7 mouse cellular contexts compared by ENCODE assay signal in the genomic region with DNA sequence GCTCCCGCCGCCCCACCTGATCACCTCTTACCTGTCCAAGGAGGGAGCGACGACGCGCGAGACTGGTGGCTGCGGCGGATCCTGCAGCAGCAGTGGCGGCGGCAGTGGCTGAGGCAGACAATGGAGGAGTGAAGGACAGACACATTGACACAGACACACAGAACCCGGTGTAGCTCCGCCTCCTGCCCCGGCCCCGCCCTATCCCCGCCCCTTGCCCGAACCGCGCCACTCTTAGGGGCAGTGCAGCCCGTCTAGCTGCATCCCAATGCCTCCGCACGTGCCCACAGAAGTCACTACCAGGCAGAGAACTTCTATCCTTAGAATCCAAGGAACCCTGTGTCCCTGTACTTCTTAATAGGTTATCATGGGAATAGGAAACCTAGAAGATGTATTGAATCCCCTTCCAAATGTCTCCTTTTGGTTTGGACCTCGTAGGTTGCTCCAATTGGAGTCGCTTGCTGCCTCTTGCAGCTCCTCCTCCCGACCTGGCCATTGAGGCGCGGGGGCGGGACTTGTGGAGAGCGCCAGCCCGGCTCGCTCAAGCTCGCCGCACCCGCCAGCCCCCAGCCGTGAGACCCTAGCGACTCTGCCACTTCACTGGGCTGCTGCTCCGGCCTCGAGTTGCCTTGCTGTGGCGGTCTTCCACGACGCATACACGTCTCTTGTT. TPM values are rescaled to one million over a fixed set of nuclear protein-coding genes. Genes with fewer than 3 reads are reported as not detected.
DNase-seq lines count a peak whose midpoint lies in the region; ATAC-seq lines count a peak whose summit lies in the region.

A gene (plus strand): TSS at position 478 of the 667 bp plus-strand sequence.

- H3K36me3 ChIP-seq in intestine, embryonic 15.5 days = no peaks in the 10 kb centered on the region
- no peaks in the 10 kb centered on the region for H3K36me3 ChIP-seq in midbrain, embryonic 11.5 days (ENCODE audit: control insufficient read depth, insufficient read depth, low read length)

- peak within 1 kb of the TSS; percentile 93 for H3K4me3 ChIP-seq in intestine, embryonic 15.5 days (replicated peaks)
- H3K4me3 ChIP-seq in midbrain, embryonic 11.5 days (ENCODE audit: low read depth, low read length) = peak within 1 kb of the TSS; percentile 84

- no peaks in the 10 kb centered on the region for H3K9me3 ChIP-seq in intestine, embryonic 15.5 days
- no peaks in the 10 kb centered on the region for H3K9me3 ChIP-seq in midbrain, embryonic 11.5 days (ENCODE audit: control insufficient read depth, low read length)

- peaks cover 11% of the 10 kb centered on the region; the same call in 1 of the 2 replicates for H3K4me1 ChIP-seq in intestine, embryonic 15.5 days (replicated peaks)
- peaks cover 11% of the 10 kb centered on the region for H3K4me1 ChIP-seq in midbrain, embryonic 11.5 days (ENCODE audit: control insufficient read depth, insufficient read depth, low read length)

- WGBS in intestine, embryonic 15.5 days = under 1% methylated on average over 42 of the region's 42 CpGs
- under 1% methylated on average over 42 of the region's 42 CpGs for WGBS in midbrain, embryonic 11.5 days

- peak within 1 kb of the TSS; percentile 96 for H3K27ac ChIP-seq in intestine, embryonic 15.5 days
- peak within 1 kb of the TSS; percentile 68 for H3K27ac ChIP-seq in midbrain, embryonic 11.5 days (ENCODE audit: low read depth, low read length)

- DNase-seq in adrenal gland, adult 2 months = peak; percentile 93
- peak; percentile 88 for DNase-seq in embryo, embryonic 11.5 days (ENCODE audit: low read depth, low spot score)
- DNase-seq in gastrocnemius, postnatal 36 days = peak; percentile 79 to 87
- DNase-seq in left cerebral cortex, postnatal 36 days (ENCODE audit: low spot score in 2 of 2) = peak; percentile 87 to 89
- DNase-seq in midbrain, embryonic 11.5 days (ENCODE audit: low spot score, missing footprints) = peak; percentile 99
- DNase-seq in skeletal muscle tissue, adult 2 months (ENCODE audit: low read depth, low spot score) = peak; percentile 87

- peak within 1 kb of the TSS; percentile 83 for H3K4me2 ChIP-seq in intestine, embryonic 15.5 days (replicated peaks)
- H3K4me2 ChIP-seq in midbrain, embryonic 11.5 days = peak within 1 kb of the TSS; percentile 80

- intact Hi-C loops in gastrocnemius, postnatal 36 days (cut with DNase I) = no loop called here
- intact Hi-C loops in left cerebral cortex, postnatal 36 days (cut with DNase I) = loop anchor here (5.0 kb wide), 3 partner anchors 44 to 259 kb away; a partner anchor contains a TSS

- ATAC-seq in intestine, embryonic 15.5 days = peak; percentile 97
- peak; percentile 98 for ATAC-seq in midbrain, embryonic 11.5 days (ENCODE audit: low FRiP score)

- H3K27me3 ChIP-seq in intestine, embryonic 15.5 days (replicated peaks) = no peaks in the 10 kb centered on the region
- no peaks in the 10 kb centered on the region for H3K27me3 ChIP-seq in midbrain, embryonic 11.5 days (ENCODE audit: control insufficient read depth, insufficient read depth, low read length)

- peak within 1 kb of the TSS; percentile 92 for H3K9ac ChIP-seq in intestine, embryonic 15.5 days
- H3K9ac ChIP-seq in midbrain, embryonic 11.5 days (ENCODE audit: low read length) = peak within 1 kb of the TSS; percentile 87

RNA-seq across cellular contexts. Expression of the gene that starts here (rescaled TPM):
- total RNA-seq in adrenal gland, adult 2 months (2021) = 10 to 100 TPM; 29.5 to 31.2 TPM
- 3.0 and 4.0 TPM in 2 replicates for polyA plus RNA-seq in adrenal gland, adult 2 months (2012; rRNA removed)
- 1 to 10 TPM; 5.6 to 6.6 TPM for total RNA-seq in gastrocnemius, postnatal 36 days (2021)
- 35.9 and 37.6 TPM in 2 replicates for polyA plus RNA-seq in intestine, embryonic 15.5 days (2015; fragmentation: Nextera tagmentation; extraction: Ambion mirVana)
- 10 to 100 TPM; 50.3 to 54.1 TPM for total RNA-seq in left cerebral cortex, postnatal 36 days (2021)
- polyA plus RNA-seq in midbrain, embryonic 11.5 days (2014; fragmentation: Nextera tagmentation; extraction: Ambion mirVana) = 30.9 and 33.8 TPM in 2 replicates

Comparison
In these comparisons a context has a peak if more than half of its experiments do, and no peak if none do; other contexts are left out.
1. Peak in every context shown above with its lines: DNase-seq, ATAC-seq, H3K4me3 ChIP-seq and H3K27ac ChIP-seq.
2. RNA of the gene that starts here (total RNA-seq): 50.3 to 54.1 TPM in left cerebral cortex, postnatal 36 days and 29.5 to 31.2 TPM in adrenal gland, adult 2 months; 5.6 to 6.6 TPM in gastrocnemius, postnatal 36 days; every median in the first group is over 4 times any median in the second.